Mouse (Mus musculus) heart, postnatal 0 days (tissue): ENCODE results near the gene Hist1h1c. TPM values are rescaled to one million over a fixed set of nuclear protein-coding genes. Genes with fewer than 3 reads are reported as not detected.
"Not testable (repeated sequence)": the region's sequence is repeated elsewhere in the genome, so short reads cannot be mapped to it uniquely, and the experiment has no call there.

Experiments used
- ATAC-seq: fragments of 200-750 bp; cut with Nextera tagmentation; 2 replicates; pipeline ENCODE4 v1.8.0; 2017; ENCODE audit warnings: low read depth, moderate number of reproducible peaks, moderate library complexity; ENCODE audit not compliant: insufficient read depth
- DNase-seq: peaks from one replicate; pipeline ENCODE4 v3.0.0-alpha.2; 2016; ENCODE audit warnings: low spot score
- H3K27ac ChIP-seq: fragments of 300-500 bp; sonication (generic); 2 replicates; pipeline ENCODE4 v1.5.1; 2014; ENCODE audit warnings: low read depth, mild to moderate bottlenecking
- H3K27me3 ChIP-seq: fragments of 300-500 bp; sonication (generic); 2 replicates; pipeline ENCODE4 v1.6.1; 2014; ENCODE audit warnings: low read length, mixed read lengths; ENCODE audit not compliant: control insufficient read depth, insufficient read depth
- H3K36me3 ChIP-seq: fragments of 300-500 bp; sonication (generic); replicated peaks from 2 replicates; pipeline ENCODE4 v1.6.1; 2014; ENCODE audit warnings: low read length, mixed read lengths; ENCODE audit not compliant: control insufficient read depth, insufficient read depth
- H3K4me1 ChIP-seq: fragments of 300-500 bp; sonication (generic); 2 replicates; pipeline ENCODE4 v1.6.1; 2014; ENCODE audit warnings: antibody characterized with exemption; ENCODE audit not compliant: control insufficient read depth, insufficient read depth
- H3K4me2 ChIP-seq: fragments of 300-500 bp; sonication (generic); 2 replicates; pipeline ENCODE4 v1.6.1; 2014; ENCODE audit warnings: low read depth, mild to moderate bottlenecking, low read length, moderate library complexity
- H3K4me3 ChIP-seq: fragments of 300-500 bp; sonication (generic); 2 replicates; pipeline ENCODE4 v1.5.1; 2014; ENCODE audit warnings: low read depth, low read length
- H3K9ac ChIP-seq: fragments of 300-500 bp; sonication (generic); replicated peaks from 2 replicates; pipeline ENCODE4 v1.6.1; 2014; ENCODE audit warnings: low read depth, low read length, mixed read lengths
- H3K9me3 ChIP-seq: fragments of 300-500 bp; sonication (generic); replicated peaks from 2 replicates; pipeline ENCODE4 v1.6.1; 2016; ENCODE audit warnings: low read length; ENCODE audit not compliant: control insufficient read depth
- CTCF ChIP-seq: IDR thresholded peaks from 2 replicates; pipeline ENCODE4 v1.5.1; 2016; ENCODE audit warnings: antibody characterized with exemption, control low read depth, low read depth
- EP300 ChIP-seq: IDR thresholded peaks from 2 replicates; pipeline ENCODE4 v1.6.1; 2016; ENCODE audit warnings: antibody characterized with exemption, low read depth
- WGBS: fragments of 180-500 bp; shearing (Covaris S2); extraction: QIAGEN DNeasy Blood & Tissue Kit; methylation state at CpG from one replicate; pipeline ENCODE4 v1.1.7; 2014; 5-methylcytosine and 5-hydroxymethylcytosine counted together
- polyA plus RNA-seq: library from polyadenylated mRNA; unstranded; fragments of >200 nt; fragmentation: Nextera tagmentation; extraction: Ambion mirVana; gene quantifications from 2 replicates; pipeline ENCODE4 v1.2.1, GENCODE M21; 2015
- total RNA-seq: library from RNA; depleted of rRNA; stranded (reverse); fragments of >200 nt; gene quantifications from 2 replicates; pipeline ENCODE4 v1.2.3, GENCODE M21; 2014; ENCODE audit warnings: low replicate concordance

Gene Hist1h1c
- total and polyA plus RNA-seq, 2 experiments from 2014 or later, result 101 to 770 TPM

GRCm38 (mm10) chr13:23717176-23717575, 21.4 kb upstream of the Hist1h1c start:
- H3K9me3 ChIP-seq, result no peaks in the 10 kb centered on the region
- no peak for DNase-seq
- no peak overlapping the region for H3K4me2 ChIP-seq
- H3K4me3 ChIP-seq, result no peak overlapping the region
- WGBS, result 44% methylated on average over 11 of the region's 11 CpGs
- peaks cover 5% of the 10 kb centered on the region; the same call in 1 of the 2 replicates for H3K4me1 ChIP-seq
- H3K9ac ChIP-seq, result no peak overlapping the region
- no peaks in the 10 kb centered on the region for H3K36me3 ChIP-seq
- no peaks in the 10 kb centered on the region for H3K27me3 ChIP-seq
- TF ChIP-seq CTCF, result no peak
- no peak for TF ChIP-seq EP300
- H3K27ac ChIP-seq, result 0 out of 2 replicates have a peak overlapping the region, but pooled peaks have one; percentile 36
- no peak for ATAC-seq

GRCm38 (mm10) chr13:23717593-23718245, 20.9 kb upstream of the Hist1h1c start:
- not testable (repeated sequence) for H3K27me3 ChIP-seq, H3K9ac ChIP-seq, ATAC-seq, H3K4me3 ChIP-seq, H3K4me1 ChIP-seq, DNase-seq, H3K36me3 ChIP-seq, H3K9me3 ChIP-seq, H3K4me2 ChIP-seq
- 0 out of 2 replicates have a peak overlapping the region, but pooled peaks have one; percentile 36 for H3K27ac ChIP-seq
- WGBS, result 24% methylated on average over 2 of the region's 2 CpGs

GRCm38 (mm10) chr13:23724239-23724638, 14.4 kb upstream of the Hist1h1c start:
- 0 out of 2 replicates have a peak, but pooled peaks cover 8% of the 10 kb centered on the region for H3K4me1 ChIP-seq
- H3K4me2 ChIP-seq, result no peak overlapping the region
- DNase-seq (no peak), ATAC-seq (no peak)
- 56% methylated on average over 4 of the region's 4 CpGs for WGBS
- no peak overlapping the region for H3K27ac ChIP-seq
- TF ChIP-seq CTCF (no peak), EP300 (no peak)
- no peaks in the 10 kb centered on the region for H3K9me3 ChIP-seq
- no peak overlapping the region for H3K9ac ChIP-seq
- no peak overlapping the region for H3K4me3 ChIP-seq
- H3K27me3 ChIP-seq, result no peaks in the 10 kb centered on the region
- no peaks in the 10 kb centered on the region for H3K36me3 ChIP-seq

- ATAC-seq (no peak), DNase-seq (no peak)
- WGBS, result no CpG with 5 or more reads among the region's 1 CpGs
- H3K9me3 ChIP-seq, result no peaks in the 10 kb centered on the region
- no peak overlapping the region for H3K4me3 ChIP-seq
- TF ChIP-seq CTCF, result no peak
- no peak for TF ChIP-seq EP300
- no peak overlapping the region for H3K9ac ChIP-seq
- no peaks in the 10 kb centered on the region for H3K27me3 ChIP-seq
- H3K4me2 ChIP-seq, result no peak overlapping the region
- H3K27ac ChIP-seq, result no peak overlapping the region
- H3K36me3 ChIP-seq, result no peaks in the 10 kb centered on the region
- 0 out of 2 replicates have a peak, but pooled peaks cover 8% of the 10 kb centered on the region for H3K4me1 ChIP-seq
Measured at GRCm38 (mm10) chr13:23725213-23725612, 13.4 kb upstream of the Hist1h1c start.

GRCm38 (mm10) chr13:23728472-23729191, 10.0 kb upstream of the Hist1h1c start:
- Histone ChIP-seq H3K4me1 (0 out of 2 replicates have a peak, but pooled peaks cover 8% of the 10 kb centered on the region), H3K4me2 (no peak overlapping the region), H3K9me3 (no peaks in the 10 kb centered on the region), H3K36me3 (no peaks in the 10 kb centered on the region), H3K27me3 (no peaks in the 10 kb centered on the region), H3K4me3 (no peak overlapping the region), H3K27ac (peak overlapping the region; percentile 30; the same call in 1 of the 2 replicates), H3K9ac (no peak overlapping the region)
- DNase-seq (no peak), ATAC-seq (no peak)
- WGBS, result 67% methylated on average over 18 of the region's 18 CpGs
- TF ChIP-seq CTCF (no peak), EP300 (no peak)
